Mouse (Mus musculus) megakaryocyte, embryonic 14.5 days (primary cell): Measurements from ENCODE around the gene Usp15. TPM values are rescaled to one million over a fixed set of nuclear protein-coding genes. Genes with fewer than 3 reads are reported as not detected.
A peak's percentile ranks its signal among the peaks of the same experiment; 100 is the strongest.

Experiments used
- H3K27me3 ChIP-seq: replicated peaks from 2 replicates; pipeline ENCODE3; 2012; ENCODE audit warnings: inconsistent platforms
- H3K36me3 ChIP-seq: replicated peaks from 2 replicates; pipeline ENCODE3; 2012; ENCODE audit warnings: low read length, inconsistent platforms, mixed read lengths
- H3K4me1 ChIP-seq: 2 replicates; pipeline ENCODE4 v1.6.1; 2012; ENCODE audit warnings: inconsistent platforms
- H3K4me3 ChIP-seq: replicated peaks from 2 replicates; pipeline ENCODE3; 2012; ENCODE audit warnings: moderate library complexity, mild to moderate bottlenecking, inconsistent platforms
- H3K9me3 ChIP-seq: 2 replicates; pipeline ENCODE4 v1.6.1; 2012; ENCODE audit warnings: inconsistent platforms
- FLI1 ChIP-seq: IDR thresholded peaks from 2 replicates; pipeline ENCODE4 v1.6.1; 2012; ENCODE audit warnings: low read length, inconsistent platforms, mixed read lengths
- GATA1 ChIP-seq: IDR thresholded peaks from 3 replicates; pipeline ENCODE4 v1.6.1; 2012; ENCODE audit warnings: mixed read lengths, low read length, inconsistent platforms, borderline replicate concordance
- polyA plus RNA-seq: library from polyadenylated mRNA; stranded (reverse); fragments of >175 nt; gene quantifications from 2 replicates; pipeline ENCODE4 v1.2.3, GENCODE M21; 2012; ENCODE audit warnings: low replicate concordance; ENCODE audit not compliant: insufficient read depth

Usp15 gene
- polyA plus RNA-seq, 1 experiment = 7.8 TPM

GRCm38 (mm10) chr10:123110548-123110947 lies 86.2 kb downstream of the Usp15 start:
- Histone ChIP-seq H3K9me3 (no peaks in the 10 kb centered on the region), H3K4me1 (no peaks in the 10 kb centered on the region), H3K4me3 (peak overlapping the region; percentile 21), H3K27me3 (no peaks in the 10 kb centered on the region), H3K36me3 (peaks cover 76% of the 10 kb centered on the region)
- no peak for TF ChIP-seq FLI1
- no peak for TF ChIP-seq GATA1

DNA sequence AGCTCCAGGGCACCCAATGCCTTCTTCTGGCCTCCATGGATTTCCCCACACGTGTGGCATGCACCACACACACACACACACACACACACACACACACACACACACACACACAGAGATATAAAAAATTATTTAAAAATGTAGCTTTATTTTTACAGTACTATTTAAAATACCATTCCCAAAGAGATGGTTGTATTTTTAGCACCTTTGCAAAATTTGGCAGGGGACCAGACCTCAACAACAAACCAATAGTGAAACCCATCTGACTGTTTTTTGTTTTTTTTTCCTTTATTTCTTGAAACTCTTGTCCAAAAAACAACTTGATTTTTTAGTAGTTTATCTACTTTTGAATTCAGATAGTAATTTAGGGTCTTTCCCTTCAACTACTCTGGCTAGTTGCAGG lies 88.3 kb downstream of the Usp15 start:
- TF ChIP-seq FLI1 = no peak
- no peak for TF ChIP-seq GATA1
- Histone ChIP-seq H3K4me1 (no peaks in the 10 kb centered on the region), H3K4me3 (no peak overlapping the region), H3K36me3 (peaks cover 57% of the 10 kb centered on the region), H3K9me3 (no peaks in the 10 kb centered on the region), H3K27me3 (no peaks in the 10 kb centered on the region)

DNA sequence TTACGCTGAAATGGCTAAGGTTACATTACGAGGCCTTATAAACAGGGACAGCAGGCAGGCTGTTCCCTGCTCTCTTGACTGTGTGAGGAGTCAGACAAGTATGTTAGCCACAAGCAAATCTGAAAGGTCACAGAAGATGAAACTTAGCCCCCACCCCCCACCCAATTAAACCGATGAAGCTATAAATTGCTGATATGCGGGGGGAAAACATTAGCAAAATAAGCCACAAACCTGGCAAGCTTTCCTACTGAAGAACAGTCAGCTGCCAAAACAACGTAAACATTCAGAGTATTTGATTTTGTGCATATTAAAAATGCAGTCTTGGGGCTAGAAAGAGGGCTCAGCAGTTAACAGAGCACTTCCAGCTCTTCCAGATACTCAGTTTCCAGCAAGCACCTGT lies 88.7 kb downstream of the Usp15 start:
- H3K27me3 ChIP-seq = no peaks in the 10 kb centered on the region
- no peaks in the 10 kb centered on the region for H3K4me1 ChIP-seq
- H3K36me3 ChIP-seq = peaks cover 53% of the 10 kb centered on the region
- TF ChIP-seq GATA1 (no peak), FLI1 (no peak)
- H3K9me3 ChIP-seq = no peaks in the 10 kb centered on the region
- no peak overlapping the region for H3K4me3 ChIP-seq

DNA sequence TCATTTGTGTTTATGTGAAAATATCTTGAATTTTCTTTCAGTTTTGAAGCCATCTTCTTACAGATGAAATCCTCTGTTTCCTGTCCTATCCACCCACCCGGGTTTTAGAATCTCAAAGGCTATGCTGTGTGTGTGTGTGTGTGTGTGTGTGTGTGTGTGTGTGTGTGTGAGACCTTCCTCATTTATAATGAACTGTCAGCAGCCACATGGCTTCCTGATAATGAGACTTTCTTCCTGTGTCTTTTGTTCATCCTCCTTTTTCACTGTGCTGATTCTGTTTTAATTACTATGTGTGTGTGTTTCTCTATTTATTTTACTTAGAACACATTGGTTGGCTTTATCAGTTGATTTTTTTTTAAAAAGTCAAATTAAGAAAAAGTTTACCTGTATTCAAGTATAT lies 95.5 kb downstream of the Usp15 start:
- H3K4me1 ChIP-seq = peaks cover 18% of the 10 kb centered on the region
- no peaks in the 10 kb centered on the region for H3K36me3 ChIP-seq
- TF ChIP-seq FLI1 = no peak
- TF ChIP-seq GATA1 = no peak
- no peak overlapping the region for H3K4me3 ChIP-seq
- no peaks in the 10 kb centered on the region for H3K27me3 ChIP-seq
- H3K9me3 ChIP-seq = no peaks in the 10 kb centered on the region

DNA sequence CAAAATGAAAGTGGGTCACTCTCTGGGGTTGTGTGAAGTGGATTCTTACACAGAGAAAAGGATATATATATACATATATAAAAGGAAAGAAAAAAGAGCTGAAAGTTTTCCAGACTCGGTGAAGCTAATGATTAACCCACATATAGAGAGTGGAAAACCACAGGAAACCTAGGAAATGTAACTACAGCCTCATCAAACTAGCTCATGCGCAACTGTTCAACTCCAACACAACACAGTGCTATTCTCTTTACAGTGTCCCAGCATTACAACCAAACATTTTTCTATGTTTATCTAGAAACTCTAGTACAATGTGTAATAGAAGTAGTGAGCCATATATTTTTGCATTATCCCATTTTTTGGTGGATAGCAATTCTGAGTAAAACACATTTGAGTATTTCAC lies 96.2 kb downstream of the Usp15 start:
- Histone ChIP-seq H3K9me3 (no peaks in the 10 kb centered on the region), H3K4me3 (peak overlapping the region; percentile 50), H3K4me1 (peaks cover 18% of the 10 kb centered on the region), H3K36me3 (no peaks in the 10 kb centered on the region), H3K27me3 (no peaks in the 10 kb centered on the region)
- no peak for TF ChIP-seq FLI1
- no peak for TF ChIP-seq GATA1

- TF ChIP-seq GATA1 (no peak), FLI1 (no peak)
These were observed 102.3 kb downstream of the Usp15 start for GRCm38 (mm10) chr10:123094504-123094903.

DNA sequence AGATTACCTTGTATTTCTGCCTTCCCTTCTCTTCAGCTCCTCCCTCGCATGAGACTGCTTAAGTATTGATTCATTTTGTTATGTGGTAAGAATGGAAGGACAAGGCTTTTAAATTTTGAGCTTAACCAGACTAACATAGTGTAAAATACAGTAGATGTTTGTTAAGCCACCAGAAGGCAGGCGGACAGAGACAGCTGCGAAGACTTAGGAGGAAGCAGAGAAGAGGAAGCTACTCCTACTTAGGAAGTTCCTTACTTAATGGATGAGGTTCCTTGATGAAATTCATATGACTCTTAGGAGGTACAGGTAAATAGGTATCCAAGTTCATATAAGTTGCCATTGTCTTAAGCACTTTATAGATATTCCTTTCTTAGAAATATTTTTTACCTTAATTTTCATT lies 104.2 kb downstream of the Usp15 start:
- Histone ChIP-seq H3K9me3 (no peaks in the 10 kb centered on the region), H3K36me3 (no peaks in the 10 kb centered on the region), H3K27me3 (peaks cover 3% of the 10 kb centered on the region), H3K4me3 (no peak overlapping the region), H3K4me1 (peaks cover 8% of the 10 kb centered on the region; the same call in 1 of the 2 replicates)
- no peak for TF ChIP-seq GATA1
- TF ChIP-seq FLI1 = no peak

More at GRCm38 (mm10) chr10:123094504-123094903, 102.3 kb downstream of the Usp15 start:
- H3K36me3 ChIP-seq = no peaks in the 10 kb centered on the region
- H3K4me1 ChIP-seq = peaks cover 4% of the 10 kb centered on the region; the same call in 1 of the 2 replicates
- peaks cover 3% of the 10 kb centered on the region for H3K27me3 ChIP-seq
- H3K9me3 ChIP-seq = no peaks in the 10 kb centered on the region
- no peak overlapping the region for H3K4me3 ChIP-seq

DNA sequence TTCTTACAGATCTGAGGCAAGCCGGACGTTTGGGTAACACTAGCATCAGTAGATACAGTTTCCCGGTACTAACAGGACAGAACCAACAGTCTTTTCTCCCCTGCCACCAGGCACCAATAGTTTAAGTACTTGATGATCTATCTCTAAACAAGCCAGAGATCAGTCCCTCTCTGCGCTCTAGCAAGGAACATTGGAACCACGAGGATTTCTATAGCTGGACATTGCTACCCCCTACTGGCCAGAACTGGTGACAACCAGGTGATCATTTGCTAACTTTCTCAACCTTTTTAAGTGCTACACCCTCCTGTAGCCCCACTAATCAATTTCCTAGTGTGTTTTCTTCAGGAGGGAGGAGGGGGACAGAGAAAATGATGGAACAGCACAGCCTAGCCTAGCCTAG lies 105.1 kb downstream of the Usp15 start:
- TF ChIP-seq GATA1 (no peak), FLI1 (no peak)
- H3K36me3 ChIP-seq = no peaks in the 10 kb centered on the region
- H3K4me3 ChIP-seq = no peak overlapping the region
- peaks cover 3% of the 10 kb centered on the region for H3K27me3 ChIP-seq
- peaks cover 13% of the 10 kb centered on the region for H3K4me1 ChIP-seq
- no peaks in the 10 kb centered on the region for H3K9me3 ChIP-seq

GRCm38 (mm10) chr10:123089425-123089930 lies 107.3 kb downstream of the Usp15 start:
- no peak overlapping the region for H3K4me3 ChIP-seq
- no peaks in the 10 kb centered on the region for H3K36me3 ChIP-seq
- H3K27me3 ChIP-seq = peaks cover under 1% of the 10 kb centered on the region
- peaks cover 32% of the 10 kb centered on the region for H3K4me1 ChIP-seq
- TF ChIP-seq FLI1 = no peak
- no peaks in the 10 kb centered on the region for H3K9me3 ChIP-seq

- H3K4me1 ChIP-seq = peaks cover 32% of the 10 kb centered on the region
- no peaks in the 10 kb centered on the region for H3K9me3 ChIP-seq
- H3K27me3 ChIP-seq = no peaks in the 10 kb centered on the region
- no peak for TF ChIP-seq FLI1
- no peak for TF ChIP-seq GATA1
- H3K4me3 ChIP-seq = no peak overlapping the region
- H3K36me3 ChIP-seq = no peaks in the 10 kb centered on the region
These were observed 109.9 kb downstream of the Usp15 start for GRCm38 (mm10) chr10:123086847-123087246.
